Comparison of ENCODE assay signal across 1 mouse cellular context in genomic region chr6:124811403-124811665, GRCm38 (mm10).
TF ChIP-seq lines count a peak whose summit lies in the region.

No protein-coding gene starts in this region.

TF ChIP-seq in myocyte, 11 proteins besides CTCF, POLR2A, EP300 and RAD21:
- no peak for TF ChIP-seq MYOD1 (IDR thresholded peaks at IDR 0.05; ENCODE audit: control insufficient read depth in 1 of 3, insufficient read length in 2 of 3, low read depth in 2 of 3)
- no peak for TF ChIP-seq POLR2AphosphoS2 (IDR thresholded peaks at IDR 0.05; ENCODE audit: insufficient read length, low read depth)
- no peak for TF ChIP-seq MAX (IDR thresholded peaks at IDR 0.05; ENCODE audit: low read depth)
- TF ChIP-seq MYOG (IDR thresholded peaks at IDR 0.05; ENCODE audit: control insufficient read depth in 1 of 3, insufficient read depth in 1 of 3, insufficient read length in 2 of 3, low read depth in 2 of 3), result no peak
- TF ChIP-seq CEBPB (IDR thresholded peaks at IDR 0.05; ENCODE audit: insufficient read depth, poor library complexity, severe bottlenecking), result no peak
- no peak for TF ChIP-seq TCF3 (IDR thresholded peaks at IDR 0.05; ENCODE audit: insufficient read length, low read depth)
- TF ChIP-seq USF1 (IDR thresholded peaks at IDR 0.05; ENCODE audit: low read depth), result no peak
- TF ChIP-seq REST (IDR thresholded peaks at IDR 0.05; ENCODE audit: insufficient read depth, insufficient read length), result no peak
- TF ChIP-seq SRF (IDR thresholded peaks at IDR 0.05; ENCODE audit: control insufficient read depth, insufficient read length, low read depth), result no peak
- no peak for TF ChIP-seq E2F4 (IDR thresholded peaks at IDR 0.05; ENCODE audit: insufficient read depth)
- TF ChIP-seq TCF12 (IDR thresholded peaks at IDR 0.05; ENCODE audit: insufficient read depth, poor library complexity, severe bottlenecking), result no peak
